Mouse (Mus musculus): ENCODE results near the gene Samd4b. TPM values are rescaled to one million over a fixed set of nuclear protein-coding genes. Genes with fewer than 3 reads are reported as not detected.
"Not testable (repeated sequence)": the region's sequence is repeated elsewhere in the genome, so short reads cannot be mapped to it uniquely, and the experiment has no call there.

The Samd4b gene
- total RNA-seq, 2 experiments from 2014 or later = 8.0 to 15.9 TPM

- ATAC-seq (replicated peaks; ENCODE audit: low FRiP score, poor library complexity, severe bottlenecking) = peak; percentile 64
These were observed 29.7 kb downstream of the Samd4b start for GRCm38 (mm10) chr7:28568253-28568652.

DNA sequence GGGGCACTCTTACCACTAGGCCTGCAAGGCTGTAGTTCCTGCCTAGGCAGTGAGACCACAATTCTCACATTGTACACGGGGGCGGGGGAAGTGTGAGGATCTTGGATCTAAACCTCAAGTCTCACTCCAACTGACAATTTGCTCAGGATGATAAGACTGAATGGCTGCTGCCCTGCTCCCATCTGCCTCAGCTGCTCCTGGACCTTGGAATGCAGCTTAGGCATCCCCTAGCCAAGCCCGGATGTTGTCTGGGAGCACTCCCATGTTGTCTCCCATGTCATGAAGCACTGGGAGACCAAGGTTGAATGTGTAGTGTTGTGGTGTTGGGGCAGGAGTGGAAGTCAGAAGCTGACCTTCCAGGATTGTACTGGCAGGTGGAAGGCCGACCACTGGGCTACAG, 30.4 kb downstream of the Samd4b start:
- ATAC-seq (replicated peaks; ENCODE audit: low FRiP score, poor library complexity, severe bottlenecking) = no peak

DNA sequence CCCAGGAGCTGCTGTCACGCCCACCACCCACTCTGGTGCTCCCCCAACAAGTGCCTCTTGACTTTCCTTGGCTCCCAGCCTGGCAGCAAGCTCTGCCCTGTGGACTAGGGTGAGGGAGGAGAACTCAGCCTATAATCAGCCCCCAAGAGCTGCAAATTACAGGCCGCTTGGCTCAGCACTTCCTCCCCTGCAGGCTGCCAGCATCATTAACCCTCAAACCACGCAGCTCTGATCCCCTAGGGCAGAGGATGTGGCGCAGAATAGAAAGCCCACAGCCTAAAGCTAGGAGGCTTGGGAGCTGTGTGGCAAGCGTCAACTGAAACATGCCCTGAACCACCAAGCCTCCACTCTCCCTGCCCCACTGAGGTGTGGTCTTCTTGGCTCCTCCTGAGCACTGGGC, 32.5 kb downstream of the Samd4b start:
- no peak for ATAC-seq (replicated peaks; ENCODE audit: low FRiP score, poor library complexity, severe bottlenecking)

DNA sequence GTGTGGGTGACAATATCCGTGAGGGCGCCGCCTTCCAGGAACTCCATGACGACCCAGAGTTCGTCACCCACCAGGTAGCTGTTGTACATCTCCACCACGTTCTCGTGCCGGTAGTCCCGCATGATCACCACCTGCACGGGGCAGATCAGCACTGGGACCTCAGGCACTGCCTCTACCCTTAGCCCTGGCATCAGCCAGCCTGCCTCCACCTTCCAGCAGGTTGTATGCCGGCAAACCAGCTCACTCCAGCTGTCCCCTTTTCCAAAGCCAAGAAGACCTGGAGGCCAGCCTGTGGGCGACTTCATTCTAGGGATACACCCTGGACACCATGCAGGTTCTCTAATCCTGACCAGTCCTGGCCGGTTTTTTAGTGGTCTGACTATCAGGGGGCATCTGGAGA, 35.0 kb downstream of the Samd4b start:
- ATAC-seq (replicated peaks; ENCODE audit: low FRiP score, poor library complexity, severe bottlenecking) = no peak

- ATAC-seq (replicated peaks; ENCODE audit: low FRiP score, poor library complexity, severe bottlenecking) = no peak
These were observed 35.6 kb downstream of the Samd4b start for GRCm38 (mm10) chr7:28562371-28562770.

GRCm38 (mm10) chr7:28561967-28562366, 36.0 kb downstream of the Samd4b start:
- no peak for ATAC-seq (replicated peaks; ENCODE audit: low FRiP score, poor library complexity, severe bottlenecking)

- no peak for ATAC-seq (replicated peaks; ENCODE audit: low FRiP score, poor library complexity, severe bottlenecking)
These were observed 37.1 kb downstream of the Samd4b start for GRCm38 (mm10) chr7:28560856-28561255.

- ATAC-seq (replicated peaks; ENCODE audit: low FRiP score, poor library complexity, severe bottlenecking) = no peak
These were observed 39.5 kb downstream of the Samd4b start for GRCm38 (mm10) chr7:28558486-28558885.

DNA sequence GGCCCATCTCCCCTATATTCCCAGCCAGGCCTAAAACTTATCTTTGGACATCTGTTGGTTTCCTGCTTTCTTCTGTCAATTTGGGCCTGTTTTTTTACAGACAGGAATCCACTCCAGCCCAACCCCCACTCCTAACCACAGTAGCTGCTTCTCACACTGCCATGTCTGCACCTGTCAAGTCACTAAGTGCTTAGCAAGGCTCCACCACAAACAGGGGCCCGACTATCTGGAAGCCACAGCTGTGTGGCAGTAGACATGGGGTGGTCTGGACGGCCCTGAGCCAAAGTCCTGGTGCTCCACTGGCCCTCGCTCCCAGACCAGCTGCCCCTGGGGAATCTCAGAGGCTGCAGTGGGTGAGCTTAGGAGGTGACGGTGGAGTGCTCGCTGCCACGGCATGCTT, 40.2 kb downstream of the Samd4b start:
- ATAC-seq (replicated peaks; ENCODE audit: low FRiP score, poor library complexity, severe bottlenecking) = no peak

DNA sequence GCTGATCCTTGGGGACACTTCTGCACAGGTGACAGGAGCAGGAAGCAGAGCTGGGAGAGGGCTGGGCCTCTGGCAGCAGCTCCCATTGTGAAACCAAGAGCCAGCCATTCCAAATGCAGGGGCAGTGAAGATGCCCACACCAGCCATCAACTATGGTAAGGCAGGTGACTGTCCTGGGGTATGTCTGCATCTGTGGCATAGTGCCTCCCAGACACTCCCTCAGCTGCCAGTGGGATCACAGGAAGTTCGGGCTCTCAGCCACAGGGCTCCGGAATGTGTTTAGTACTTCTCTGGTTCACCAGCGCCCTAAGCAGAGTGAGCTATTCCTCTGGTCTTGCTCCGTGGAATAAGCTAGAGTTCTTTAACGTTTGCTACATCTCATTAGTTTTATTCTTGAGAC, 40.9 kb downstream of the Samd4b start:
- ATAC-seq (replicated peaks; ENCODE audit: low FRiP score, poor library complexity, severe bottlenecking) = no peak

DNA sequence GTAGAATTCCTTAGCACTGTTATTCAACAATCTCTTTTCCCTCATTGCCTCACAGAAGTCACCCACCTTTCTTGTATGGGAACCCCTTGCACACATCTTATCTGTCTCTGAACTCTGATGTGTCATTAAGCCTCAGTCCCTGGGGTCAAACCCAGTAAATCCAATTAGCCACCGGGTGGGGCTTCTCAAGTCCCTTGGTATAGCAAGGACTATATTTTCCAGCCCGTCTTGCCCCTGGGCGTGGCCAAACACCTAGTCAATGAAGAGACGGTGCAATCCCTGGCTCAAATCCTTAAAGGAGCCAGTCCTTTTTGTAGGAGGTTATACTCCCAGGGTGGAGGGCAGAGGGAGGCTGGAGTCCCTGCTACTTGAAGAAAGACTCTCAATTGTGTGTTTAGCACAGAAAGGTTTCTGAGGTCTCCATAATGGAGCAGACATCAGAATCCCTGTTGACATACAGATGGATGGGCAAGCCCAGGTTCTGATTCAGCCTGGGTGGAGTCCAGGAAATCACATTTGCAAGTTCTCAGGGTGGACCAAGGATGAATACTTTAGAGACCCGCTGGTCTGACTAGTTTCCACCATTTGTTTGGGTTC, 41.9 kb downstream of the Samd4b start:
- ATAC-seq (replicated peaks; ENCODE audit: low FRiP score, poor library complexity, severe bottlenecking) = no peak

- ATAC-seq (replicated peaks; ENCODE audit: low FRiP score, poor library complexity, severe bottlenecking) = no peak
These were observed 44.9 kb downstream of the Samd4b start for GRCm38 (mm10) chr7:28553076-28553475.

GRCm38 (mm10) chr7:28547628-28548027, 50.3 kb downstream of the Samd4b start:
- ATAC-seq (replicated peaks; ENCODE audit: low FRiP score, poor library complexity, severe bottlenecking) = no peak

DNA sequence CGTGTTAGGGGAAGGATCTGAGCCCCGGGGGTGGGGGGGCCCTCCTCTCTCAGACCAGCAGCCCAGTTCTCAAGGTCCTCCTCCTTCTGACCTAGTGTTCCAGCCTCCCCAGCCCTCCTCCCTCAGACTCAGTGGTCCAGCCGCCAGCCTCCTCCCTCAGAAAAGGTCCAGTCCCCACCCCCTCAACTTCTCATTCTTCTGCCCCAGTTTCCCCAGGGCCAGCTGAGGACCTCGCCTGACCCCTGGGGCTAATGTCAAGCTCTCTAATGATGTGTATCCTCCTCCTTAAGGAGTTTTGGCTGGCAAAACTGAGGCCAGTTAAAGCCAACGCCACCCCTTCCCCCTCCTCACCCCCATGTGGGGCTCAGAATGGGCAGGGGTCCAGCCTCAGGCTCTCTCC, 50.8 kb downstream of the Samd4b start, which contains the start of gene Nccrp1:
Gene Nccrp1 (minus strand): TSS at position 101 of the 400 bp plus-strand sequence.
- ATAC-seq (replicated peaks; ENCODE audit: low FRiP score, poor library complexity, severe bottlenecking) = 0 out of 2 replicates have a peak, but pooled peaks have one; percentile 13

GRCm38 (mm10) chr7:28546649-28547048, 51.3 kb downstream of the Samd4b start:
- ATAC-seq (replicated peaks; ENCODE audit: low FRiP score, poor library complexity, severe bottlenecking) = no peak

DNA sequence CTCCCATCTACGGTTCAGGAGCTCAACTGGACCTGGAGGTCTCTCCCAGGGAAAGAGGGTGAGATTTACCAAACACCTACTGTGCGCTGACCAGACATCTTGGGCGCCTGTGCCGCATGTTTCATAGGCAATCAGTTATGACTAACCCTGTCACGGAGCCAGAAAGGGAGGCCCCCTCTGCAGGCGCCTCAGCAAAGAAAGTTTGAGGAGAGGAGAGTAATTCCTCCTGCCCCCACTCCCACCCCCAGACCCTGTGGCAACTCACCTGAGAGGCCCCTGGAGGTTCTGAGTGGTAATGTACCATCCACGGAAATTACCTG, 52.1 kb downstream of the Samd4b start:
- ATAC-seq (replicated peaks; ENCODE audit: low FRiP score, poor library complexity, severe bottlenecking) = no peak

- no peak for ATAC-seq (replicated peaks; ENCODE audit: low FRiP score, poor library complexity, severe bottlenecking)
These were observed 52.7 kb downstream of the Samd4b start for GRCm38 (mm10) chr7:28545048-28545890.

GRCm38 (mm10) chr7:28544051-28544601, 53.8 kb downstream of the Samd4b start:
- no peak for ATAC-seq (replicated peaks; ENCODE audit: low FRiP score, poor library complexity, severe bottlenecking)

DNA sequence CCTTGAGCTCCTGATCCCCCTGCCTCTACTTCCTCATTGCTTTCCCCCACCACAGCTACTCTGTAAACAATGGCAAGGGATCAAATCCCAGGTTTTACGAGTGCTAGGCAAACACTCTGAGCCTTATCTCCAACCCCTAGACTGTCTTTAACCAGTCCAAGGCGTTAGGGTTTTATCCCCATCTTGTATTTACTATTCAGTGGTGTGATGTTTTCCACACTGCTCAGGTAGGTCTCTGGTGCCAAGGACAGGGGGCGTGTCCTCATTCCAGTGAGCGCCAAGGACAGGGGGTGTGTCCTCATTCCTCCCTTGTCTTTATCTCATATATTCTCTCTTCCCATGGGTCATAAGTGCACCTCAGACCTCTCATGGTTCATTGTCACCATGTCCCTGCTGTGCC, 57.4 kb downstream of the Samd4b start, which contains the start of gene Sycn:
Gene Sycn (plus strand): TSS at position 360 of the 400 bp plus-strand sequence.
- ATAC-seq (replicated peaks; ENCODE audit: low FRiP score, poor library complexity, severe bottlenecking) = no peak

- ATAC-seq (replicated peaks; ENCODE audit: low FRiP score, poor library complexity, severe bottlenecking) = not testable (repeated sequence)
These were observed 59.1 kb downstream of the Samd4b start for GRCm38 (mm10) chr7:28538886-28539285.

DNA sequence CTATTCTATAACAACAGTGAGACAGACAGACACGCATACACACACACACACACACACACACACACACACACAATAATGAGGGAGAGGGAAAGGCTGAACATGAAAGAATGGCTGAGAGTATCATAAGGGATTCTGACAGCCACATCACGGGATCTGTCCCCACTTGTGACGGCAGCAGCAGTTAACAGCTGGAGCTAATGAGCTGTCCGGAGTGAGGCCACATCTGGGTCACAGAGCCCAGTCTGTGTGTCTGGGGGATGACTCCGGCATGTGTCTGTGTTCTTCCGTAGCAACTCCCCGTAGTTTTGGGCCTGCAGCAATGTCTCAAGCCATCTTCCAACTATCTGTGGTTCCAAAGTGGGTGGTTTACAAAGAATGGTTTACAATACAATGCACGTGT, 65.9 kb downstream of the Samd4b start:
- no peak for ATAC-seq (replicated peaks; ENCODE audit: low FRiP score, poor library complexity, severe bottlenecking)

Measured in erythroid progenitor cell, adult 5-6 weeks (primary cell).